Mouse (Mus musculus): ENCODE measurements around the gene Tmem102. TPM values are rescaled to one million over a fixed set of nuclear protein-coding genes. Genes with fewer than 3 reads are reported as not detected.

The Tmem102 gene
- polyA plus RNA-seq, 3 experiments from 2014 or later, result not detected

DNA sequence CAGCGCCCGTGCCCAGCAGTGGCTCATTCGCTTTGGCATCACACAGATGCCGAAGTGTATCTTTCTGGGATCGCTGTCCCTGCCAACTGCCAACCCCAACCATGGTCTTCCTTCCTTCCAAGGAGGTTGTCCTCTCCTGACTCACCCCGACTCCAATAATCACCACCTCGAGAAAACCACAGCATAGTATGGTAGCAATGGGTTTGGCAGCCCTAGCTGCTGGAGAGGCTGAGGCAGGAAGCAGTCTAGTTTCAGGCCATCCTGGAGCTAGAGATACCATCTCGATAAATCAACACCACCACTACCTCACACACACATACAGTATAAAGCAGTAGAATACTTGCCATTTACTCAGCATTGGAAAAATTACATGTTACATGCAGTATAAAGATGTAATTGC lies 13.4 kb upstream of the Tmem102 start:
- no peak for ATAC-seq

- ATAC-seq, result no peak
Observed at GRCm38 (mm10) chr11:69818365-69818764, 12.9 kb upstream of the Tmem102 start, which contains the start of gene Spem2. Gene Spem2 (minus strand): TSS chr11:69818465.

GRCm38 (mm10) chr11:69816520-69816919 lies 11.1 kb upstream of the Tmem102 start:
- ATAC-seq, result no peak

GRCm38 (mm10) chr11:69815155-69815554 lies 9.7 kb upstream of the Tmem102 start, which contains the start of gene Gm39566:
Gene Gm39566 (minus strand): TSS chr11:69815298.
- ATAC-seq, result no peak

DNA sequence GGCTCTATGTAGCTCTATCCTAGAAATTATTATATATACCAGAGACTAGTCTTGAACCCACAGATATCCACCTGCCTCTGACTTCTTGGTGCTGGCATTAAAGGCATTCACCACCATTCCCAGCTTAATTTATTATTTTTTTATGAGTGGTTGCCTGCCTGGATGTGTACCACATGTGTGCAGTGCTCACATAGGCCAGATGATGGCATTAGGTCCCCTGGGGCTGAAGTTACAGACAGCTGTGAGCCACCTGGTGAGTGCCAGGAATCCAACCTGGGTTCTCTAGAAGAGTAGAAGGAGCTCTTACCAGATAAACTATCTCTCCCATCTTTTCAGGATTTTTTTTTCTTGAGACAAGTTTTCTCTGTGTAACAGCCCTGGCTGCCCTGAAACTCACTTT lies 4.9 kb upstream of the Tmem102 start:
- ATAC-seq, result no peak

- ATAC-seq, result no peak
Observed at GRCm38 (mm10) chr11:69807641-69808040, 2.2 kb upstream of the Tmem102 start.

- ATAC-seq, result no peak
Observed at GRCm38 (mm10) chr11:69806378-69806777, 954 bp upstream of the Tmem102 start.

GRCm38 (mm10) chr11:69804652-69804940 lies 828 bp downstream of the Tmem102 start:
- no peak for ATAC-seq

GRCm38 (mm10) chr11:69803786-69804651 lies 1.4 kb downstream of the Tmem102 start:
- peak; percentile 63 for ATAC-seq

DNA sequence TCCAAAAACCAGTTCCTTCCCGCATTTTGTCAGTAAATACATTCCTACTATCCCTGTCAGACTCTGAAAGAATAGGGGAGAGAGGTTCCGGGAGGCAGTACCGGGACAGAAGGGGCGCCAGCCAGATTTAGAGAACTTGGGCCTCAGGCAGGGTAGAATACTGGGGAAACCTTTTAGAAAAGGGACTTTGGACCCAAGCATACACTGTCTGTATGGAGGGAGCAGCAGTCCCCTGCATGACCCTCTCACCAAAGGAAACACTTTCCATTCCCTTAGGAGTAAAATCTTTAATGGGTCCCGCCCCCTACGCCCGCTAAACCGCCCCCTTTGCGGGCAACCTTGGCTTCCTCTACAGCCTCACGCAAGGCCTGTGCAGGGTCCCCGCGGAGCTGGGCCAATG lies 2.1 kb downstream of the Tmem102 start:
- no peak for ATAC-seq

DNA sequence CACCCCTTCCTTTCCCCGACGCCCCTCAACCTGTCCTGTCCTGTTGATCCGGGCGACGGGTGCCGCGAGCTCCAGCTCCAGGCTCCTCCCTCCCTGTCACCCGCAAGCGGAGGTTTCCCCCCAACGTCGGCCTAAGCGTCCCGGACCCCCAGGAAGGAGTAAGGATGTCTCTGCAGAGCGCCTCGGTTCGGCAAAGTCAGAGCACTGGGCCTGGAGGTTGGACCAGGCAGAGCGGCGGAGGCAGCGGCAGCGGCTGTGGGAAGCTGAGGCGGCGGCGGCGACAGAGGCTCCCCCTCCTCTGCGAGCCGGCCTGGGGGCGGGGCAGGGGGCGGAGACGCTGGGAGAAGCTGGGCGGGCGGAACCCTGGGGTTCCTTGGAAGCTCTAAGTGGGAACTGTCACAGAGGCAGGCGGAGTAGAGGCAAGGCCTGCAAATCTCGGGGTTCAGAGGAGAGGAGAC lies 2.7 kb downstream of the Tmem102 start:
- peak; percentile 36 for ATAC-seq

DNA sequence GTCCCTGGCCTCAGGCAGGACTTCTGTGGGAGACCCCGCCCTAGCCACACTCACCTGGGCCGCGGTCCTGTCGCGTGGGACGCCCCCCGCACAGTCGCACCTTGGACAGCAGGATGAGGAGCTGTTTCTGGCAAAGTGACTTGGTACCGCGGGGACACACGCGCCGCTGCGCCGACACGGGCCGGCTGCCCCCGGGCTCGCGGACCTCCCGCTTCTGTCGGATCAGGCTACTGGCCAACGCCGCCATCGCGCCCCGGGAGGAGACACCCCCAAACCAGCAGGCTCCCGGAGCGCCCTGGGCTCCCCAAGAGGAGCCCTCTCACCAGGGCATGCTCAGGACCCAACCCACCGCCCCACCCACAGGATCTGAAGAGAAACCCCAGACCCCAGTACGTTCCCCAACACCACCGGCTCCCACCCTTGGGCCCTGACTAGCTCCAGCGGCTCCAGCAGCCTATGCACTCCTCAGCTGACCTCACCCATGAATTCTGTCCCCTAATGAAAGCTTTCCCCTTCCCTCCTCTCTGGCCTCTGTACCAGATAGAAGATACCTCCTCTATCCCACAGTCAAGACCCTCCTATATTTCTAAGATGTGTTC lies 3.9 kb downstream of the Tmem102 start, which contains the start of gene Fgf11:
Gene Fgf11 (minus strand): TSS at position 479 of the 599 bp plus-strand sequence.
- no peak for ATAC-seq

- ATAC-seq, result no peak
Observed at GRCm38 (mm10) chr11:69800392-69801197, 4.8 kb downstream of the Tmem102 start.

- ATAC-seq, result no peak
Observed at GRCm38 (mm10) chr11:69800138-69800391, 5.4 kb downstream of the Tmem102 start.

DNA sequence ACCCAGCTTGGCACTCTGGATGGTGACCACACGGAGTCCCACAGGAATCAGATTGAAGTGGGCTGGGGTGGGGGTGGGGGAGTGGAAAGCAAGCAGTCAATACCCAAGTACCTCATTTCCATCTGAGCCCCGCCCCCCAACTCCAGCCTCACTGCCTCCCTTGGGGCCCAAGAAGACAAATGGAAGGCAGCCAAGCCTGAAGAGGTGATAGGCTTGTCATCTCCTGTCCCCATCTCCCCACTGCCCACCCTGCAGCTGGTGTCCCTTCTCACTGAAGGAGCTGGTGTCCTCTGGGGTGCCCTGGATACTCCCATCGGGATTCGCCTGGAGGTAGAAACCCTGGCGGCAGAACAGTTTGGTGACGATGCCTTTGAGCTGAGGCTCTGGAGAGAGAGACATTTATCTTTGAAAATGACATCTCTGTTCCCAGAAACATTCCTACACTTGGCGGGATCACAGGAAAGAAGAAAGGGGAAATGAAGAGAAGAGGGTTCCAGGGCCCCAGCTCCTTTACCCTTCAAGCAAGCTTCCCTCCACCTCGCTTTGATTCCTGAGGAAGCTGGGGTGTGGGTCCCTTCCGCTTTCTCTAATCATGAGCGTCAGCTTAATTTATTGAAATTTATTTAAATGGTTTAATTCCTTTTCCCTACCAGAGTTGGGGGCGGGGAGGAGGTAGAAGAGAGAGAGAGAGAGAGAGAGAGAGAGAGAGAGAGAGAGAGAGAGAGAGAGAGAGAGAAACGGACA lies 5.9 kb downstream of the Tmem102 start:
- ATAC-seq, result no peak

GRCm38 (mm10) chr11:69797924-69798323 lies 7.5 kb downstream of the Tmem102 start:
- ATAC-seq, result no peak

GRCm38 (mm10) chr11:69795983-69796435 lies 9.4 kb downstream of the Tmem102 start:
- ATAC-seq, result no peak

GRCm38 (mm10) chr11:69795168-69795982 lies 10.0 kb downstream of the Tmem102 start, which contains the start of gene Chrnb1:
Gene Chrnb1 (minus strand): TSS chr11:69795943.
- ATAC-seq, result peak; percentile 100

DNA sequence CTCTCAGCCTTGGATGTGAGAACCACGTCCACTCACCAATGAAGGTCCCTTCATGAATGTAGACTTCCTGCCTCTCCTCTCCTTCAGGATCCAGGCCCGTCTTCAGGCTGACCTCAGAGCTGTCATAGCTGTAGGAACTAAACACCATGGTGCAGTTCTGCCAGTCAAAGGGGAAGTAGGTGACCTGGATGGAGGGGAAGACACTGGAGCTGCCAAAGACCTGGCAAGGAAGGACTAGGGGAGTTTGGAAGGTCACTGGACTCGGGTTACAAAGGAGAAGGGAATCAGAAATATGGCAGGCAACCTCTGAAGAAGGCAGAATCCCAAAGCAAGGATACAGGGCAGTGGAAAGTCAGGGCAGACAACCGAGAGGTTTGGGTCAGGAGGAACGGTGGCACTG lies 12.0 kb downstream of the Tmem102 start:
- ATAC-seq, result no peak

DNA sequence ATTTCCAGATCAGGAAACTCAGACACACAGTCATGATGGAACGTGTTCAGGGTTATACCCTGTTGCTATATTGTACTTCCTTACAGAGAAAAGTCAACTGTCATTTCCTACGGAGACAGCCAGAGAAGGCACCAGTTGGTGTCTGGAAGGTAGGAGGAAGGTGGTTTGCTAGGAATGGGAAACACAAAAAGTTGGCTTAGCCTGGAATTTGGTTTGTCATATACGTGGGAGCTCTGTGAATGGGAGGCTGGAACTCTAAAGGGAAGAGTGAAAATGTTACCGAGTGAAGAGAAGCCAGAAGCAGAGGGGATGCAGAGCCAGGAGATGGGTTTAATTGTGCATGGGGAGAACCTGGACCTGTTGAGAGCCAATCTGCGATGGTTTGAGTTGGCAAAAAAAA lies 14.0 kb downstream of the Tmem102 start:
- no peak for ATAC-seq

DNA sequence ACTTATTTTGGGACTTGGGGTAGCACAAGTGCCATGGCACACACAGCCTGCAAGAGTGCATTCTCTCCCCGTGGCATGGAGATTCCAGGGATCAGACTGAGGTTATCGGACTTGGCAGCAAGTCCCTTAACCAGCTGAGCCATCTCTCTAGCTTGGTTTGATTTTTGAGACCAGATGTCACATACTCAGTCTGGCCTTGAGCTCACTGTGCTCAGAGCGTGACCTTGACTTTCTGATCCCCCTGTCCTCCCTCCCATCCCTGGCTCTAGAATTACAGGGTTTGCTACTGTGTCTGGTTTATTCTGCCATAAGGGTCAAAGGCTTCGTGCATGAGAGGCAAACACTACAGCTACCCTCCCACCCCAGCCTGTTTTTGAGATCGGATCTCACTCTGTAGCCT lies 16.0 kb downstream of the Tmem102 start:
- no peak for ATAC-seq

- ATAC-seq, result no peak
Observed at GRCm38 (mm10) chr11:69787306-69787705, 18.1 kb downstream of the Tmem102 start.
